Comparison of ENCODE assay signal across 19 mouse cellular contexts in genomic region chr4:100911658-100912057, GRCm38 (mm10).
DNase-seq lines count a peak whose midpoint lies in the region; ATAC-seq lines count a peak whose summit lies in the region.
"Had no signal": no experiment of that assay in that cellular context is flagged by ENCODE, and none has a peak within 500 bp of the region (broad histone marks: within the 10 kb centered on the region; RNA-seq: fewer than 3 reads in every experiment).

No protein-coding gene starts in this region.

- 0 out of 2 replicates have a peak, but pooled peaks have one; percentile 37 for ATAC-seq in forebrain, embryonic 11.5 days (replicated peaks; ENCODE audit: low FRiP score)
- no peak for ATAC-seq in forebrain, embryonic 16.5 days
- no peak for ATAC-seq in midbrain, embryonic 13.5 days
- ATAC-seq: CD4-positive, CD25-positive, alpha-beta regulatory T cell, adult 4 months had no signal

- peaks cover 14% of the 10 kb centered on the region for H3K4me1 ChIP-seq in forebrain, embryonic 11.5 days (replicated peaks; ENCODE audit: control insufficient read depth, insufficient read depth, low read length)
- peaks cover 52% of the 10 kb centered on the region for H3K4me1 ChIP-seq in forebrain, embryonic 16.5 days (replicated peaks; ENCODE audit: control insufficient read depth, insufficient read depth, low read length)
- H3K4me1 ChIP-seq in midbrain, embryonic 13.5 days (replicated peaks) = peaks cover 81% of the 10 kb centered on the region

- H3K9me3 ChIP-seq in forebrain, embryonic 11.5 days (ENCODE audit: control insufficient read depth, low read length) = no peaks in the 10 kb centered on the region
- no peaks in the 10 kb centered on the region for H3K9me3 ChIP-seq in forebrain, embryonic 16.5 days (ENCODE audit: control insufficient read depth, low read length)
- H3K9me3 ChIP-seq in midbrain, embryonic 13.5 days = no peaks in the 10 kb centered on the region
- H3K9me3 ChIP-seq: hindbrain, embryonic 15.5 days; neural tube, embryonic 13.5 days; stomach, embryonic 15.5 days had no signal

- H3K9ac ChIP-seq in forebrain, embryonic 11.5 days (ENCODE audit: low read length) = no peak overlapping the region
- H3K9ac ChIP-seq in forebrain, embryonic 16.5 days (replicated peaks; ENCODE audit: low read depth, low read length) = no peak overlapping the region
- H3K9ac ChIP-seq in midbrain, embryonic 13.5 days (replicated peaks) = 0 out of 2 replicates have a peak overlapping the region, but pooled peaks have one; percentile 32
- H3K9ac ChIP-seq: hindbrain, embryonic 15.5 days; neural tube, embryonic 13.5 days; stomach, embryonic 15.5 days had no signal

- intact Hi-C loops in left cerebral cortex, postnatal 10 days (cut with DNase I) = no loop called here

- H3K36me3 ChIP-seq in forebrain, embryonic 11.5 days (ENCODE audit: control insufficient read depth, insufficient read depth, low read length) = no peaks in the 10 kb centered on the region
- no peaks in the 10 kb centered on the region for H3K36me3 ChIP-seq in forebrain, embryonic 16.5 days (ENCODE audit: control insufficient read depth, insufficient read depth)
- no peaks in the 10 kb centered on the region for H3K36me3 ChIP-seq in midbrain, embryonic 13.5 days
- H3K36me3 ChIP-seq: hindbrain, embryonic 15.5 days; neural tube, embryonic 13.5 days; stomach, embryonic 15.5 days had no signal

- no peak for DNase-seq in forebrain, embryonic 11.5 days (ENCODE audit: low spot score)
- DNase-seq in testis, postnatal 10 days (ENCODE audit: low spot score) = peak; percentile 14
- DNase-seq in testis, postnatal 14 days (ENCODE audit: low spot score) = no peak
- DNase-seq in left cerebral cortex, postnatal 10 days (ENCODE audit: extremely low spot score in 1 of 2, low spot score in 2 of 2) = no peak
- no peak for DNase-seq in spleen, postnatal 36 days (ENCODE audit: low spot score in 2 of 2)
- no peak for DNase-seq in adrenal gland, adult 2 months
- DNase-seq: cerebellum, adult 9-10 months; gastrocnemius, adult 2 months; heart, postnatal 10 days; kidney, adult 8-10 months; lung, postnatal 10 days; right cerebral cortex, postnatal 14 days had no signal

- 15% methylated on average over 2 of the region's 3 CpGs for WGBS in forebrain, embryonic 11.5 days
- WGBS in forebrain, embryonic 16.5 days = 27% methylated on average over 2 of the region's 3 CpGs
- 14% methylated on average over 2 of the region's 3 CpGs for WGBS in midbrain, embryonic 13.5 days

- no peak overlapping the region; the same call in 1 of the 2 replicates for H3K27ac ChIP-seq in forebrain, embryonic 11.5 days (ENCODE audit: low read depth, low read length)
- H3K27ac ChIP-seq in forebrain, embryonic 16.5 days (ENCODE audit: low read length) = no peak overlapping the region
- H3K27ac ChIP-seq in midbrain, embryonic 13.5 days = peak overlapping the region; percentile 75
- H3K27ac ChIP-seq: gastrocnemius, adult 2 months; hindbrain, embryonic 15.5 days; neural tube, embryonic 13.5 days had no signal

- no peak overlapping the region for H3K4me2 ChIP-seq in forebrain, embryonic 11.5 days (ENCODE audit: low read depth, low read length, severe bottlenecking)
- H3K4me2 ChIP-seq in forebrain, embryonic 16.5 days (ENCODE audit: low read length) = no peak overlapping the region
- peak overlapping the region; percentile 28 for H3K4me2 ChIP-seq in midbrain, embryonic 13.5 days (replicated peaks)
- H3K4me2 ChIP-seq: heart, embryonic 11.5 days; hindbrain, embryonic 15.5 days; stomach, embryonic 15.5 days had no signal

- H3K27me3 ChIP-seq in forebrain, embryonic 11.5 days (ENCODE audit: control insufficient read depth, insufficient read depth, low read length) = no peaks in the 10 kb centered on the region
- H3K27me3 ChIP-seq in forebrain, embryonic 16.5 days (replicated peaks; ENCODE audit: control insufficient read depth, insufficient read depth, low read length) = no peaks in the 10 kb centered on the region
- H3K27me3 ChIP-seq in midbrain, embryonic 13.5 days = no peaks in the 10 kb centered on the region
- H3K27me3 ChIP-seq: hindbrain, embryonic 15.5 days; neural tube, embryonic 13.5 days; stomach, embryonic 15.5 days had no signal

- H3K4me3 ChIP-seq in forebrain, embryonic 11.5 days (ENCODE audit: low read depth, low read length) = no peak overlapping the region
- no peak overlapping the region for H3K4me3 ChIP-seq in forebrain, embryonic 16.5 days (replicated peaks; ENCODE audit: low read length)
- H3K4me3 ChIP-seq in midbrain, embryonic 13.5 days (replicated peaks) = no peak overlapping the region
- H3K4me3 ChIP-seq: gastrocnemius, adult 2 months; hindbrain, embryonic 15.5 days; neural tube, embryonic 13.5 days; stomach, embryonic 15.5 days had no signal
